Mouse (Mus musculus): ENCODE measurements at regions not wholly inside any gene's neighbourhood (a gene's known extent, or its start where the extent isn't known, plus 50 kb on each side); places are given as distances from the start of the nearest gene placed in this dataset.

DNA sequence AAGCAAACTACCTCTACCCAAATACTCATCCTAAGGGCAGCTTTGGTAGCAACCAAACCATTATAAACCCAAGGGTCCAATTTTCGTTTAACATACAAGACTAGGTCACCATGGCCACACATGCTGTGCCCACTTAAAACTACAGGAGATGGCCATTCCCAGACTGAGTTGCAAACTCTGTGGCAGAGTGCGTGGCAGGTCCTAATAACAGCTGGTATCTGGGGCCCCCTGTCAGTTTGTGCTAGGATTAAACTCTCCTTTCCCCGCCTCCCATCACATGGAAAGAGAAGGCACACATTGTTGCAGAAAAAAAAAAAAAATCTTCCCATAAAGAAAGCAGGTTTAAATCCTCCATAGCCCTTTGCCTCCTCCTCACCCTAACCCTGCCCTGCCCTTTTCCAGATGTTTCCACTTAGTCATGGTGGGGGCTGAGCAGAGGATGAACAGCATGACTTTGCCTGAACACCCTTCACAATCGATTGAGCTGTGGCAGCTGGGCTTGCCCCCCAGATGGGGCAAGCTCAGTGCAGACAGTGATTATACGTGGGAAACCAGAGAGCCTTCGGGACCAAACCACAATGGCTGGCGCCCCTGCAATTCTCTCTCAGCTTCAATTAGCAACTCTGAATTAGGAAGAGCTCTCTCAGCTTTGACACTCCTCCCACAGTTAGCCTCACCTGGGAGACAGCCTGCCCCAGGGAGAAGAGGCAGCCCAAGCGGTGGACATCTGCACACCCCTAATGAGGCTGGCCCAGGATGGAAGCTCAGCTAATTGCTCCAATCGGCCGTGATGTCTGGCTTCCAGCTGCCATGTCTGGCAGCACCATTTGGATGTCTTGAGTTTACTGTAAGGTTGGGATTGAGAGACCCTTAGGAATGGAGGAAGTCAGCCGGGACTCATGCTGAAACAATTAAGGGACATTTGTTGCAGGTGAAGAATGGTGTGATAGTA, 365.9 kb downstream of the Tns1 start:
- H3K27ac ChIP-seq (ENCODE audit: insufficient read depth, low read depth): no peak overlapping the region
- H3K36me3 ChIP-seq (replicated peaks in 1 of 2; ENCODE audit: control insufficient read depth in 1 of 2, insufficient read depth in 1 of 2, low read length in 1 of 2): no peaks in the 10 kb centered on the region
- peaks cover 66% of the 10 kb centered on the region for H3K27me3 ChIP-seq (replicated peaks)
- no peak for TF ChIP-seq E2F4 (IDR thresholded peaks at IDR 0.05; ENCODE audit: insufficient replicate concordance, low read depth, low read length)
- no peak for TF ChIP-seq RCOR1 (conservative IDR thresholded peaks at IDR 0.05; ENCODE audit: low read depth, low read length)
- no peak for TF ChIP-seq ELF1 (IDR thresholded peaks at IDR 0.05; ENCODE audit: low read depth, low read length)
- TF ChIP-seq RAD21 (IDR thresholded peaks at IDR 0.05; ENCODE audit: low read depth, low read length): no peak
- no peak for TF ChIP-seq JUN (IDR thresholded peaks at IDR 0.05; ENCODE audit: insufficient read depth, low read depth, low read length)
- TF ChIP-seq EP300 (IDR thresholded peaks at IDR 0.05; ENCODE audit: low read length): no peak
- no peak for TF ChIP-seq MAX (IDR thresholded peaks at IDR 0.05; ENCODE audit: low read length)
- no peak for TF ChIP-seq KAT2A (IDR thresholded peaks at IDR 0.05; ENCODE audit: insufficient replicate concordance, low read length)
- no peak for TF ChIP-seq ZNF384 (IDR thresholded peaks at IDR 0.05; ENCODE audit: low read depth, low read length)
- TF ChIP-seq TBP (conservative IDR thresholded peaks at IDR 0.05; ENCODE audit: low read depth, low read length): no peak
- TF ChIP-seq BHLHE40 (IDR thresholded peaks at IDR 0.05; ENCODE audit: low read depth, low read length): no peak
- TF ChIP-seq SIN3A (IDR thresholded peaks at IDR 0.05; ENCODE audit: low read length): no peak
- no peak for TF ChIP-seq HCFC1 (IDR thresholded peaks at IDR 0.05; ENCODE audit: low read depth, low read length)
- TF ChIP-seq TCF12 (IDR thresholded peaks at IDR 0.05; ENCODE audit: low read depth, low read length): no peak
- TF ChIP-seq MAFK (IDR thresholded peaks at IDR 0.05; ENCODE audit: insufficient replicate concordance, low read length): no peak
- no peak for TF ChIP-seq ZKSCAN1 (IDR thresholded peaks at IDR 0.05; ENCODE audit: borderline replicate concordance, low read depth, low read length)
- no peaks in the 10 kb centered on the region for H3K79me2 ChIP-seq (replicated peaks; ENCODE audit: control insufficient read depth, extremely low read depth, insufficient read depth, poor library complexity, severe bottlenecking)
- H3K4me3 ChIP-seq (replicated peaks in 1 of 3; ENCODE audit: low read depth in 2 of 3, low read length in 2 of 3, poor library complexity in 1 of 3): no peak overlapping the region
- dilution Hi-C loops (cut with MboI; ENCODE audit: extremely low pct_ligation_motif_present, extremely low pct_unique_long_range_greater_than_20kb, low sequenced_read_pairs): no loop called here
- in situ Hi-C loops (cut with MboI; ENCODE audit: low pct_ligation_motif_present, low pct_unique_long_range_greater_than_20kb, low sequenced_read_pairs): no loop called here
- no peak overlapping the region for H3K4me2 ChIP-seq (ENCODE audit: insufficient read depth, low read depth, poor library complexity, severe bottlenecking)
- H3K9me3 ChIP-seq (replicated peaks; ENCODE audit: low read length): no peaks in the 10 kb centered on the region
- H3K4me1 ChIP-seq (ENCODE audit: control insufficient read depth in 1 of 2, insufficient read depth in 2 of 2): peaks cover 0 to 2% of the 10 kb centered on the region in 2 experiments; a peak in 1 of 4 replicates
- H3K9ac ChIP-seq (ENCODE audit: insufficient read depth, low read depth): no peak overlapping the region
- DNase-seq (ENCODE audit: extremely low read depth): no peak

DNA sequence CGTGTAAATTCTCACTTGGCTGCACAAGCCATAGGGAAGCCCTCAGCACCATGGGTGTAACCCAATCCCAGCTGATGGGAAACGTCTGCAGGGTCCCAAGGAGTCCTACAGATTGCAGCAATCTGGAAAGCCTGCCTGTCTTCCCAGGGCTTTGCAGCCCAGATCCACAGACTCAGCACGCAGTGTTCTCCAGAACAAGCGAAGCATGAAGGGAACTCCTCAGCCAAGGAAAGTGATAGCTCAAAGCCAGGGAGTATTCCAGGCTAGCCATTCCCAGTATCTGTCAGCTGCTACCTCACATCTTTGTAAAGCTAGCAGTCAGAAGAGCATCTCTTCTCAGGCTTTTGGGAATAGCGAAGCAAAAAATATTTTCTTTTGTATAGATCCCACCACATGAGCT, 368.5 kb downstream of the Tns1 start:
- no peak for DNase-seq (ENCODE audit: extremely low read depth)
- in situ Hi-C loops (cut with MboI; ENCODE audit: low pct_ligation_motif_present, low pct_unique_long_range_greater_than_20kb, low sequenced_read_pairs): no loop called here
- no peak overlapping the region for H3K9ac ChIP-seq (ENCODE audit: insufficient read depth, low read depth)
- dilution Hi-C loops (cut with MboI; ENCODE audit: extremely low pct_ligation_motif_present, extremely low pct_unique_long_range_greater_than_20kb, low sequenced_read_pairs): no loop called here
- H3K79me2 ChIP-seq (replicated peaks; ENCODE audit: control insufficient read depth, extremely low read depth, insufficient read depth, poor library complexity, severe bottlenecking): no peaks in the 10 kb centered on the region
- H3K4me2 ChIP-seq (ENCODE audit: insufficient read depth, low read depth, poor library complexity, severe bottlenecking): no peak overlapping the region
- peaks cover 0 to 11% of the 10 kb centered on the region in 2 experiments; a peak in 2 of 4 replicates for H3K4me1 ChIP-seq (ENCODE audit: control insufficient read depth in 1 of 2, insufficient read depth in 2 of 2)
- no peaks in the 10 kb centered on the region for H3K36me3 ChIP-seq (replicated peaks in 1 of 2; ENCODE audit: control insufficient read depth in 1 of 2, insufficient read depth in 1 of 2, low read length in 1 of 2)
- TF ChIP-seq ZKSCAN1 (IDR thresholded peaks at IDR 0.05; ENCODE audit: borderline replicate concordance, low read depth, low read length) (no peak), MAFK (IDR thresholded peaks at IDR 0.05; ENCODE audit: insufficient replicate concordance, low read length) (no peak), HCFC1 (IDR thresholded peaks at IDR 0.05; ENCODE audit: low read depth, low read length) (no peak), JUN (IDR thresholded peaks at IDR 0.05; ENCODE audit: insufficient read depth, low read depth, low read length) (no peak)
- H3K9me3 ChIP-seq (replicated peaks; ENCODE audit: low read length): no peaks in the 10 kb centered on the region
- peaks cover 53% of the 10 kb centered on the region for H3K27me3 ChIP-seq (replicated peaks)
- H3K4me3 ChIP-seq (replicated peaks in 1 of 3; ENCODE audit: low read depth in 2 of 3, low read length in 2 of 3, poor library complexity in 1 of 3): no peak overlapping the region
- no peak overlapping the region for H3K27ac ChIP-seq (ENCODE audit: insufficient read depth, low read depth)
